Mouse (Mus musculus): ENCODE data around the gene Mllt11. TPM values are rescaled to one million over a fixed set of nuclear protein-coding genes. Genes with fewer than 3 reads are reported as not detected.
"Not testable (repeated sequence)": the region's sequence is repeated elsewhere in the genome, so short reads cannot be mapped to it uniquely, and the experiment has no call there.

Gene Mllt11
- polyA plus RNA-seq, 1 experiment = 18.9 TPM

- no peak for DNase-seq (ENCODE audit: low read depth, low spot score)
- 31% methylated on average over 6 of the region's 6 CpGs for WGBS
Observed at GRCm38 (mm10) chr3:95224295-95224694, 7.7 kb downstream of the Mllt11 start.

- DNase-seq (ENCODE audit: low read depth, low spot score) = no peak
- 61% methylated on average over 2 of the region's 2 CpGs for WGBS
Observed at GRCm38 (mm10) chr3:95223041-95223440, 8.9 kb downstream of the Mllt11 start.

- DNase-seq (ENCODE audit: low read depth, low spot score) = no peak
- WGBS = 70% methylated on average over 6 of the region's 6 CpGs
Observed at GRCm38 (mm10) chr3:95218466-95219137, 13.4 kb downstream of the Mllt11 start.

GRCm38 (mm10) chr3:95217255-95218134 lies 14.5 kb downstream of the Mllt11 start, which contains the start of gene Gabpb2:
Gene Gabpb2 (minus strand): TSS chr3:95217916.
- under 1% methylated on average over 56 of the region's 56 CpGs for WGBS

GRCm38 (mm10) chr3:95216655-95217254 lies 15.2 kb downstream of the Mllt11 start:
- DNase-seq (ENCODE audit: low read depth, low spot score) = no peak
- WGBS = 2% methylated on average over 4 of the region's 4 CpGs

More at GRCm38 (mm10) chr3:95217255-95218134, 14.5 kb downstream of the Mllt11 start, which contains the start of gene Gabpb2:
- DNase-seq (ENCODE audit: low read depth, low spot score) = peak; percentile 65

GRCm38 (mm10) chr3:95213609-95213975 lies 18.4 kb downstream of the Mllt11 start:
- no peak for DNase-seq (ENCODE audit: low read depth, low spot score)

GRCm38 (mm10) chr3:95212889-95213608 lies 18.9 kb downstream of the Mllt11 start:
- DNase-seq (ENCODE audit: low read depth, low spot score) = not testable (repeated sequence)
- whole genome bisulfite sequencing = 85% methylated on average over 10 of the region's 10 CpGs

More at GRCm38 (mm10) chr3:95213609-95213975, 18.4 kb downstream of the Mllt11 start:
- WGBS = 96% methylated on average over 1 of the region's 1 CpGs

GRCm38 (mm10) chr3:95210585-95210984 lies 21.4 kb downstream of the Mllt11 start:
- no peak for DNase-seq (ENCODE audit: low read depth, low spot score)
- 58% methylated on average over 2 of the region's 2 CpGs for WGBS

GRCm38 (mm10) chr3:95208286-95208685 lies 23.7 kb downstream of the Mllt11 start:
- no peak for DNase-seq (ENCODE audit: low read depth, low spot score)
- whole genome bisulfite sequencing = 76% methylated on average over 4 of the region's 4 CpGs

- 93% methylated on average over 6 of the region's 6 CpGs for WGBS
- DNase-seq (ENCODE audit: low read depth, low spot score) = no peak
Observed at GRCm38 (mm10) chr3:95203880-95204279, 28.1 kb downstream of the Mllt11 start.

- 89% methylated on average over 2 of the region's 2 CpGs for WGBS
- no peak for DNase-seq (ENCODE audit: low read depth, low spot score)
Observed at GRCm38 (mm10) chr3:95200562-95200961, 31.4 kb downstream of the Mllt11 start.

GRCm38 (mm10) chr3:95200132-95200531 lies 31.8 kb downstream of the Mllt11 start:
- WGBS = 73% methylated on average over 7 of the region's 7 CpGs
- no peak for DNase-seq (ENCODE audit: low read depth, low spot score)

GRCm38 (mm10) chr3:95199101-95199500 lies 32.9 kb downstream of the Mllt11 start:
- DNase-seq (ENCODE audit: low read depth, low spot score) = no peak
- 82% methylated on average over 1 of the region's 1 CpGs for WGBS

GRCm38 (mm10) chr3:95195772-95196171 lies 36.2 kb downstream of the Mllt11 start:
- no peak for DNase-seq (ENCODE audit: low read depth, low spot score)
- 58% methylated on average over 2 of the region's 2 CpGs for WGBS

GRCm38 (mm10) chr3:95194721-95195135 lies 37.2 kb downstream of the Mllt11 start:
- no peak for DNase-seq (ENCODE audit: low read depth, low spot score)
- 50% methylated on average over 6 of the region's 6 CpGs for WGBS

GRCm38 (mm10) chr3:95186888-95187287 lies 45.1 kb downstream of the Mllt11 start:
- no peak for DNase-seq (ENCODE audit: low read depth, low spot score)
- 92% methylated on average over 6 of the region's 6 CpGs for WGBS

- WGBS = 86% methylated on average over 2 of the region's 2 CpGs
- no peak for DNase-seq (ENCODE audit: low read depth, low spot score)
Observed at GRCm38 (mm10) chr3:95186100-95186499, 45.9 kb downstream of the Mllt11 start.

GRCm38 (mm10) chr3:95184796-95185577 lies 47.0 kb downstream of the Mllt11 start:
- WGBS = 86% methylated on average over 9 of the region's 9 CpGs
- DNase-seq (ENCODE audit: low read depth, low spot score) = no peak

GRCm38 (mm10) chr3:95181841-95182240 lies 50.1 kb downstream of the Mllt11 start:
- 58% methylated on average over 1 of the region's 1 CpGs for WGBS
- DNase-seq (ENCODE audit: low read depth, low spot score) = no peak
